Mouse (Mus musculus): ENCODE measurements around the gene Cdc20.

- TF ChIP-seq POLR2AphosphoS2 (IDR thresholded peaks at IDR 0.05; ENCODE audit: insufficient read length, low read depth): no peak
- no peak for TF ChIP-seq POLR2A (IDR thresholded peaks at IDR 0.05; ENCODE audit: insufficient read length, low read depth)
- TF ChIP-seq MYOD1 (IDR thresholded peaks at IDR 0.05; ENCODE audit: control insufficient read depth in 1 of 3, insufficient read length in 2 of 3, low read depth in 2 of 3): no peak
- no peak for TF ChIP-seq CEBPB (IDR thresholded peaks at IDR 0.05; ENCODE audit: insufficient read depth, poor library complexity, severe bottlenecking)
- TF ChIP-seq REST (IDR thresholded peaks at IDR 0.05; ENCODE audit: insufficient read depth, insufficient read length): no peak
- TF ChIP-seq E2F4 (IDR thresholded peaks at IDR 0.05; ENCODE audit: insufficient read depth): no peak
- no peak for TF ChIP-seq MAX (IDR thresholded peaks at IDR 0.05; ENCODE audit: low read depth)
- TF ChIP-seq TCF12 (IDR thresholded peaks at IDR 0.05; ENCODE audit: insufficient read depth, poor library complexity, severe bottlenecking): no peak
- no peak for TF ChIP-seq MYOG (IDR thresholded peaks at IDR 0.05; ENCODE audit: control insufficient read depth in 1 of 3, insufficient read depth in 1 of 3, insufficient read length in 2 of 3, low read depth in 2 of 3)
- TF ChIP-seq USF1 (IDR thresholded peaks at IDR 0.05; ENCODE audit: low read depth): no peak
- no peak for TF ChIP-seq TCF3 (IDR thresholded peaks at IDR 0.05; ENCODE audit: insufficient read length, low read depth)
Observed at GRCm38 (mm10) chr4:118410871-118411270, 26.3 kb downstream of the Cdc20 start.
